Mouse (Mus musculus): ENCODE data around the gene Mxi1.

GRCm38 (mm10) chr19:53370233-53370632, 59.9 kb downstream of the Mxi1 start:
- TF ChIP-seq POLR2A (IDR thresholded peaks at IDR 0.05; ENCODE audit: low read depth, low read length), result no peak
- no peak for TF ChIP-seq CTCF (IDR thresholded peaks at IDR 0.05; ENCODE audit: borderline replicate concordance, insufficient read depth, low read length)
